Mouse (Mus musculus) testis, adult 2 months (tissue): ENCODE results near the gene Gpm6b.

ENCODE experiments used
- CTCF ChIP-seq: fragments of 200-500 bp; IDR thresholded peaks from 2 replicates; pipeline ENCODE4 v1.5.1; 2012; ENCODE audit warnings: low read depth, mild to moderate bottlenecking, inconsistent platforms, low read length, moderate library complexity; ENCODE audit not compliant: control insufficient read depth, insufficient read depth, insufficient replicate concordance
- POLR2A ChIP-seq: fragments of 200-500 bp; IDR thresholded peaks from 2 replicates; pipeline ENCODE4 v1.6.1; 2012; ENCODE audit warnings: low read depth, mild to moderate bottlenecking, inconsistent platforms, low read length, moderate library complexity; ENCODE audit not compliant: control insufficient read depth

- no peak for TF ChIP-seq POLR2A
- TF ChIP-seq CTCF = no peak
Observed at GRCm38 (mm10) chrX:166315251-166315650, 76.5 kb downstream of the Gpm6b start.
